Mouse (Mus musculus): Measurements from ENCODE around the gene Rars.
A peak's percentile ranks its signal among the peaks of the same experiment; 100 is the strongest.

Rars gene

GRCm38 (mm10) chr11:35769746-35770437 lies 64.4 kb downstream of the Rars start:
- DNase-seq (ENCODE audit: low spot score in 2 of 2): peak; percentile 43 to 75

- peak; percentile 88 to 95 for DNase-seq (ENCODE audit: low spot score in 2 of 2)
These were observed 65.0 kb downstream of the Rars start, which contains the start of gene Pank3 for GRCm38 (mm10) chr11:35769188-35769745. Gene Pank3, plus strand, starts transcription at chr11:35769484.

GRCm38 (mm10) chr11:35766845-35767244 lies 67.5 kb downstream of the Rars start:
- DNase-seq (ENCODE audit: low spot score in 2 of 2): no peak

GRCm38 (mm10) chr11:35760627-35761003 lies 73.7 kb downstream of the Rars start:
- no peak for DNase-seq (ENCODE audit: low spot score in 2 of 2)

GRCm38 (mm10) chr11:35760001-35760626 lies 74.2 kb downstream of the Rars start:
- no peak for DNase-seq (ENCODE audit: low spot score in 2 of 2)
